Mouse (Mus musculus): ENCODE data around the gene 4930524N10Rik.

The 4930524N10Rik gene

DNA sequence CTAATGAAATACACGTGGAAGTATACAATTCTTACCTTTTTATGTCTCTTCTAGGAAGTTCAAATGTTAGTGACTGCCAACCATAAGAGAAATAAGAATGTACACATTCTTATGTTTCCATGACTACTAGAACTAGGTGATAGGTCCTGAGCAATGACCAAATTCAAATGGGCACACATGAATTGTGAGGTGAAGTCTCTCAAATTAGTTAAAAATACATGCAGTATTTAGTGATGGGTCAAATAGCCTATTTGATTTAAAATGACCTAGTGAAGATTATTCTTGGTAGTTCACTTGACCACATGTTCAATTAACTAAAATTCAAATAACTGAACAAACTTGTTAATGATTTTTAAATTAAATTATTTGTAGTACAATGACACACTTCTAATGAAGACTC is at the start of gene 4930524N10Rik:
Gene 4930524N10Rik (minus strand): TSS at position 101 of the 400 bp plus-strand sequence.
- in situ Hi-C loops (cut with MboI; ENCODE audit: low pct_unique_long_range_greater_than_20kb in 1 of 2, low sequenced_read_pairs in 2 of 2, unreplicated experiment in 1 of 2) = no loop called here

GRCm38 (mm10) chrX:154350042-154350441 is 6.8 kb upstream of the 4930524N10Rik start:
- in situ Hi-C loops (cut with MboI; ENCODE audit: low pct_unique_long_range_greater_than_20kb in 1 of 2, low sequenced_read_pairs in 2 of 2, unreplicated experiment in 1 of 2) = no loop called here

GRCm38 (mm10) chrX:154349302-154350041 is 6.3 kb upstream of the 4930524N10Rik start:
- in situ Hi-C loops (cut with MboI; ENCODE audit: low pct_unique_long_range_greater_than_20kb in 1 of 2, low sequenced_read_pairs in 2 of 2, unreplicated experiment in 1 of 2) = no loop called here

DNA sequence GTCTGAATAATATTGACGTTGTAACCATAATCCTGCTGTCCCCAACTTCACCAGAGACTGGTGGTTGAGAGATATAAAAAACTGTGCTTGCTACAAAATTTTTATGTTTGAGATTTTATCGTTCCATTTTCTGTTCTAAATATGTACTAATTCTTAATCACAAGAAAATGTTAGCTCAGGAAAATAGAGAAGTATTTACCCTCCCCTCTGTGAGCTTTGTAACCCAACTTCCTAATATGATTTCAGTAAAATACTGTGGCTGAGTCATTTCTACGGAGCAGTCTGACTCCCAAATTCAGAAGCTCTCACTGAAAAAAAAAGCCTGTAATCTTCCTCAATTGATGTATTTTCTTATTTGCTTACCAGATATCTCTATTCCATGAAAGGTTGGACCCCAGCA is 4.7 kb upstream of the 4930524N10Rik start:
- in situ Hi-C loops (cut with MboI; ENCODE audit: low pct_unique_long_range_greater_than_20kb in 1 of 2, low sequenced_read_pairs in 2 of 2, unreplicated experiment in 1 of 2) = no loop called here

All from mouse embryonic stem cell (cell line).